Mouse (Mus musculus): ENCODE results near the gene Krtap10-10. TPM values are rescaled to one million over a fixed set of nuclear protein-coding genes. Genes with fewer than 3 reads are reported as not detected.

Krtap10-10 gene
- polyA plus RNA-seq, 1 experiment from 2014 or later, result not detected

GRCm38 (mm10) chr10:77818523-77818922 lies 17.2 kb upstream of the Krtap10-10 start:
- Histone ChIP-seq H3K4me1 (replicated peaks) (no peaks in the 10 kb centered on the region), H3K9ac (no peak overlapping the region), H3K27me3 (replicated peaks) (0 out of 2 replicates have a peak, but pooled peaks cover 7% of the 10 kb centered on the region), H3K4me3 (no peak overlapping the region), H3K9me3 (replicated peaks) (0 out of 2 replicates have a peak, but pooled peaks cover 2% of the 10 kb centered on the region), H3K4me2 (no peak overlapping the region), H3K27ac (ENCODE audit: poor library complexity, severe bottlenecking) (no peak overlapping the region), H3K36me3 (no peaks in the 10 kb centered on the region)
- ATAC-seq (ENCODE audit: insufficient number of reproducible peaks, low FRiP score), result no peak
- 94% methylated on average over 4 of the region's 4 CpGs for WGBS

GRCm38 (mm10) chr10:77819203-77819602 lies 16.5 kb upstream of the Krtap10-10 start:
- ATAC-seq (ENCODE audit: insufficient number of reproducible peaks, low FRiP score), result no peak
- Histone ChIP-seq H3K36me3 (no peaks in the 10 kb centered on the region), H3K9me3 (replicated peaks) (0 out of 2 replicates have a peak, but pooled peaks cover 6% of the 10 kb centered on the region), H3K27ac (ENCODE audit: poor library complexity, severe bottlenecking) (no peak overlapping the region), H3K4me2 (no peak overlapping the region), H3K4me3 (no peak overlapping the region), H3K9ac (no peak overlapping the region), H3K4me1 (replicated peaks) (no peaks in the 10 kb centered on the region), H3K27me3 (replicated peaks) (0 out of 2 replicates have a peak, but pooled peaks cover 4% of the 10 kb centered on the region)
- WGBS, result 41% methylated on average over 4 of the region's 4 CpGs

GRCm38 (mm10) chr10:77826951-77827350 lies 8.8 kb upstream of the Krtap10-10 start, which contains the start of gene Krtap10-4:
Gene Krtap10-4 (minus strand): TSS chr10:77827095.
- Histone ChIP-seq H3K4me1 (replicated peaks) (no peaks in the 10 kb centered on the region), H3K27ac (ENCODE audit: poor library complexity, severe bottlenecking) (no peak within 1 kb of the TSS), H3K9me3 (replicated peaks) (0 out of 2 replicates have a peak, but pooled peaks cover 6% of the 10 kb centered on the region), H3K36me3 (no peaks in the 10 kb centered on the region), H3K4me2 (no peak within 1 kb of the TSS), H3K9ac (no peak within 1 kb of the TSS), H3K4me3 (no peak within 1 kb of the TSS), H3K27me3 (replicated peaks) (no peaks in the 10 kb centered on the region)
- WGBS, result 53% methylated on average over 6 of the region's 6 CpGs
- no peak for ATAC-seq (ENCODE audit: insufficient number of reproducible peaks, low FRiP score)

GRCm38 (mm10) chr10:77839006-77839405 lies 3.3 kb downstream of the Krtap10-10 start:
- H3K9me3 ChIP-seq (replicated peaks), result peaks cover 16% of the 10 kb centered on the region
- no peak for ATAC-seq (ENCODE audit: insufficient number of reproducible peaks, low FRiP score)
- H3K36me3 ChIP-seq, result no peaks in the 10 kb centered on the region
- H3K9ac ChIP-seq, result no peak overlapping the region
- H3K27me3 ChIP-seq (replicated peaks), result no peaks in the 10 kb centered on the region
- no peaks in the 10 kb centered on the region for H3K4me1 ChIP-seq (replicated peaks)
- H3K4me3 ChIP-seq, result no peak overlapping the region
- WGBS, result 62% methylated on average over 6 of the region's 6 CpGs
- no peak overlapping the region for H3K27ac ChIP-seq (ENCODE audit: poor library complexity, severe bottlenecking)
- H3K4me2 ChIP-seq, result no peak overlapping the region

GRCm38 (mm10) chr10:77846503-77846902 lies 10.8 kb downstream of the Krtap10-10 start, which contains the start of gene Gm36176:
Gene Gm36176 (plus strand): TSS chr10:77846803.
- H3K36me3 ChIP-seq, result no peaks in the 10 kb centered on the region
- H3K9me3 ChIP-seq (replicated peaks), result peaks cover 20% of the 10 kb centered on the region
- H3K27me3 ChIP-seq (replicated peaks), result no peaks in the 10 kb centered on the region
- no peak within 1 kb of the TSS for H3K4me3 ChIP-seq
- H3K4me1 ChIP-seq (replicated peaks), result no peaks in the 10 kb centered on the region
- ATAC-seq (ENCODE audit: insufficient number of reproducible peaks, low FRiP score), result no peak
- 45% methylated on average over 3 of the region's 3 CpGs for WGBS
- H3K4me2 ChIP-seq, result no peak within 1 kb of the TSS
- no peak within 1 kb of the TSS for H3K9ac ChIP-seq
- H3K27ac ChIP-seq (ENCODE audit: poor library complexity, severe bottlenecking), result no peak within 1 kb of the TSS

- no peaks in the 10 kb centered on the region for H3K27me3 ChIP-seq (replicated peaks)
- no peak overlapping the region for H3K4me2 ChIP-seq
- H3K4me1 ChIP-seq (replicated peaks), result no peaks in the 10 kb centered on the region
- no peak overlapping the region for H3K9ac ChIP-seq
- H3K9me3 ChIP-seq (replicated peaks), result peaks cover 19% of the 10 kb centered on the region
- no peak overlapping the region for H3K27ac ChIP-seq (ENCODE audit: poor library complexity, severe bottlenecking)
- H3K4me3 ChIP-seq, result no peak overlapping the region
- ATAC-seq (ENCODE audit: insufficient number of reproducible peaks, low FRiP score), result no peak
- 5% methylated on average over 2 of the region's 2 CpGs for WGBS
- no peaks in the 10 kb centered on the region for H3K36me3 ChIP-seq
These were observed 11.2 kb downstream of the Krtap10-10 start for GRCm38 (mm10) chr10:77846961-77847360.

GRCm38 (mm10) chr10:77847538-77847937 lies 11.8 kb downstream of the Krtap10-10 start:
- no peak for ATAC-seq (ENCODE audit: insufficient number of reproducible peaks, low FRiP score)
- no peaks in the 10 kb centered on the region for H3K4me1 ChIP-seq (replicated peaks)
- H3K9me3 ChIP-seq (replicated peaks), result peaks cover 19% of the 10 kb centered on the region
- 71% methylated on average over 2 of the region's 2 CpGs for WGBS
- no peak overlapping the region for H3K4me3 ChIP-seq
- no peak overlapping the region for H3K9ac ChIP-seq
- no peak overlapping the region for H3K4me2 ChIP-seq
- H3K27ac ChIP-seq (ENCODE audit: poor library complexity, severe bottlenecking), result no peak overlapping the region
- peaks cover 5% of the 10 kb centered on the region; the same call in 1 of the 2 replicates for H3K27me3 ChIP-seq (replicated peaks)
- no peaks in the 10 kb centered on the region for H3K36me3 ChIP-seq

GRCm38 (mm10) chr10:77852559-77852958 lies 16.8 kb downstream of the Krtap10-10 start, which contains the start of gene Gm10318:
Gene Gm10318 (plus strand): TSS chr10:77852859.
- Histone ChIP-seq H3K9me3 (replicated peaks) (peaks cover 5% of the 10 kb centered on the region), H3K36me3 (no peaks in the 10 kb centered on the region), H3K27me3 (replicated peaks) (peaks cover 17% of the 10 kb centered on the region), H3K9ac (no peak within 1 kb of the TSS), H3K4me1 (replicated peaks) (no peaks in the 10 kb centered on the region), H3K4me3 (no peak within 1 kb of the TSS), H3K27ac (ENCODE audit: poor library complexity, severe bottlenecking) (no peak within 1 kb of the TSS), H3K4me2 (no peak within 1 kb of the TSS)
- ATAC-seq (ENCODE audit: insufficient number of reproducible peaks, low FRiP score), result no peak
- 56% methylated on average over 9 of the region's 9 CpGs for WGBS

GRCm38 (mm10) chr10:77861675-77862074 lies 25.9 kb downstream of the Krtap10-10 start, which contains the start of gene Gm3285:
Gene Gm3285 (plus strand): TSS chr10:77861975.
- 50% methylated on average over 7 of the region's 7 CpGs for WGBS

GRCm38 (mm10) chr10:77864067-77864761 lies 28.5 kb downstream of the Krtap10-10 start:
- peak overlapping the region; percentile 52 for H3K4me2 ChIP-seq
- no peak overlapping the region for H3K9ac ChIP-seq
- WGBS, result 28% methylated on average over 14 of the region's 14 CpGs

More at GRCm38 (mm10) chr10:77861675-77862074, 25.9 kb downstream of the Krtap10-10 start, which contains the start of gene Gm3285:
- H3K36me3 ChIP-seq, result no peaks in the 10 kb centered on the region
- ATAC-seq (ENCODE audit: insufficient number of reproducible peaks, low FRiP score), result no peak
- no peak within 1 kb of the TSS for H3K27ac ChIP-seq (ENCODE audit: poor library complexity, severe bottlenecking)
- no peak within 1 kb of the TSS for H3K4me3 ChIP-seq
- H3K9ac ChIP-seq, result no peak within 1 kb of the TSS
- 0 out of 2 replicates have a peak, but pooled peaks cover 4% of the 10 kb centered on the region for H3K4me1 ChIP-seq (replicated peaks)
- peaks cover 6% of the 10 kb centered on the region; the same call in 1 of the 2 replicates for H3K9me3 ChIP-seq (replicated peaks)
- H3K4me2 ChIP-seq, result no peak within 1 kb of the TSS
- H3K27me3 ChIP-seq (replicated peaks), result peaks cover 13% of the 10 kb centered on the region

GRCm38 (mm10) chr10:77864762-77865143 lies 29.0 kb downstream of the Krtap10-10 start:
- 0 out of 2 replicates have a peak overlapping the region, but pooled peaks have one; percentile 9 for H3K4me3 ChIP-seq
- H3K4me1 ChIP-seq (replicated peaks), result 0 out of 2 replicates have a peak, but pooled peaks cover 4% of the 10 kb centered on the region
- no peaks in the 10 kb centered on the region for H3K36me3 ChIP-seq
- H3K27me3 ChIP-seq (replicated peaks), result peaks cover 20% of the 10 kb centered on the region
- ATAC-seq (ENCODE audit: insufficient number of reproducible peaks, low FRiP score), result no peak
- no peak overlapping the region for H3K27ac ChIP-seq (ENCODE audit: poor library complexity, severe bottlenecking)
- WGBS, result 37% methylated on average over 11 of the region's 11 CpGs
- no peak overlapping the region for H3K9ac ChIP-seq
- peak overlapping the region; percentile 52 for H3K4me2 ChIP-seq
- H3K9me3 ChIP-seq (replicated peaks), result no peaks in the 10 kb centered on the region

More at GRCm38 (mm10) chr10:77864067-77864761, 28.5 kb downstream of the Krtap10-10 start:
- H3K4me1 ChIP-seq (replicated peaks), result 0 out of 2 replicates have a peak, but pooled peaks cover 4% of the 10 kb centered on the region
- H3K27me3 ChIP-seq (replicated peaks), result peaks cover 15% of the 10 kb centered on the region
- H3K9me3 ChIP-seq (replicated peaks), result no peaks in the 10 kb centered on the region
- no peak overlapping the region for H3K27ac ChIP-seq (ENCODE audit: poor library complexity, severe bottlenecking)
- 0 out of 2 replicates have a peak overlapping the region, but pooled peaks have one; percentile 9 for H3K4me3 ChIP-seq
- ATAC-seq (ENCODE audit: insufficient number of reproducible peaks, low FRiP score), result peak; percentile 33
- no peaks in the 10 kb centered on the region for H3K36me3 ChIP-seq
